Mouse (Mus musculus) frontal cortex, adult (tissue): ENCODE measurements around the gene 2410015M20Rik.

Experiments
- ATAC-seq: cut with Nextera tagmentation; 2 replicates; pipeline ENCODE4 v1.9.2; 2017; ENCODE audit warnings: mild to moderate bottlenecking, moderate library complexity, mixed read lengths; ENCODE audit not compliant: low TSS enrichment

The 2410015M20Rik gene

GRCm38 (mm10) chr17:56570287-56570686 is 39.3 kb downstream of the 2410015M20Rik start:
- ATAC-seq: no peak

GRCm38 (mm10) chr17:56567370-56567769 is 42.2 kb downstream of the 2410015M20Rik start:
- ATAC-seq: no peak

DNA sequence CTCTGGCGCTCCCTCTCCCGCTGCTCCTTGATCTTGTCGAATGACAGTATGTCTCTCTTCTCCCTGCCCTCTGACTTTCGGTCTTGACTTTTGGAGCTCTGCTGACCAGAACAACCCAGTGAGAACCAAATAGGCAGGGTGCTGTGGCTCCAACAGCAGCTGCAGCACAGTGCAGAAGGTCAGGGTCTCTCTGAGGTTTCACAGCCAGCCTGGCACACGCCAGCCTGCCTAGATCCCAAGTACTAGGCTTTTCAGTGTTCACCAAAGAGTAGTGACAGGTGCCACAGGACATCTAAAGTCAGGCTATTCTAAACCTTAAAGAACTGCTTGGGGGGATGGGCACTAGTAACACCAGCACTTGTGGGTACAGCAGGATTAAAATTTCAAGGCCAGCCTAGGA is 42.7 kb downstream of the 2410015M20Rik start:
- ATAC-seq: no peak

GRCm38 (mm10) chr17:56566293-56566692 is 43.3 kb downstream of the 2410015M20Rik start:
- ATAC-seq: no peak

DNA sequence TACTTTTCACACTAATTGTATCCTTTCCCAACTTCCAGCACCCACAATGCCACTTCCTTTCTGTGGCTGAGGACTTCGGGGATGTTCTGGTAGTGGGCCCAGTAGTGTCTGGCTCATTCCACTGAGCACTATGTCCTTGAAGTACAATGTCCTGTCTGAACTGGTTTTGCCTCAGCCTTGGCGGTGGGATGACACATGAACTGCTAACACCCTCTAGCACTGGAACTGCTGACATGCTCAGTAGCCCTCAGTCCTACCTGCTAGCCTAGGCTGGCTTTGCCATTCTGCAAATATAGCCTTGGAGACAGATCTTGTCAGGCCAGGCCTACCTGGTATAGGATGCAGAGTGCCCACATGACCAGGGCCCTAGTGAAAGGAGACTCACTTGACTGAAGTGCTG is 47.7 kb downstream of the 2410015M20Rik start:
- ATAC-seq: no peak

- ATAC-seq: no peak
These were observed 49.4 kb downstream of the 2410015M20Rik start for GRCm38 (mm10) chr17:56560131-56560530.

- no peak for ATAC-seq
These were observed 50.2 kb downstream of the 2410015M20Rik start for GRCm38 (mm10) chr17:56559386-56559785.

DNA sequence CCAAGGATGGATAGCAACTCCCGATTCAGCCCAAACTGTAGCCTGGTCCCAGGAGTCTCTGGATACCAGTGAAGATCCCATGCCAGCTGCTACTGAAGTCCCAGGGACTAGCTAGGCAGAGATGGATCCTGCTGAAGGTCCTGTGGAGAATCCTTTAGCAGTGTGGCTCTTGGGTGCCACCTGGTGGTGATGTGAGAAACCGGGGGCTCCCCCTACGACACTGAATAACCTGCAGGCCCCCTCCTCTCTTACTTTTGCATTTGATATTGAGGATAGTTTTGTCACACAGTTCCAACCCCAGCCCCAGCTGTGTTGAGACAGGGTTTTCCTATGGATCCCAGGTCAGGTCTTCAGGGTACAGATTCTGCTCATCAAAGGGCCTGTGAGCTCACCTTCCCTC is 51.1 kb downstream of the 2410015M20Rik start:
- peak; percentile 72 for ATAC-seq
